Mouse (Mus musculus): ENCODE measurements around the gene Gm10490. TPM values are rescaled to one million over a fixed set of nuclear protein-coding genes. Genes with fewer than 3 reads are reported as not detected.

Gm10490 gene
- polyA plus RNA-seq, 2 experiments: not detected

DNA sequence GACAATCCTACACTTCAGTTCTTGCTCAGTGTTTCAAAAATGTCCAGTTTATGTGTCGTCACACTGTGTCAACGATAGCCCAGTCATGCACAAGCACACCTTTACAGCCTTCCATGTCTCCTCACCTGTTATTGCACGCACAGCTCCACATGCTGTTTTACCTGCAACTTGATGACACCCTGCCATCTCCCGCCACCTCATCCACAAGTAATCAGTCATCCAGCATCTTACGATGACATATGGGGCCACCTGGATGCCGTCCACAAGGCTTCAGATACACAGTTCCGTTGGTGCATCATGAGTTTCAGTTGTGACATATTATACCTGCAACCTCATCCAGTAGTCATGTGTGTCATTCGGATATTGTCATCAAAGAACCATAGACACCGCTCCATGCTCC, 49.5 kb downstream of the Gm10490 start:
- no peak overlapping the region for H3K9ac ChIP-seq (ENCODE audit: low read depth, low read length, severe bottlenecking)
- H3K27ac ChIP-seq (replicated peaks; ENCODE audit: low read depth, low read length): no peak overlapping the region
- no peaks in the 10 kb centered on the region for H3K4me1 ChIP-seq (ENCODE audit: control insufficient read depth, insufficient read depth, low read length)
- DNase-seq (ENCODE audit: low spot score) (no peak), ATAC-seq (ENCODE audit: low FRiP score, low read depth) (no peak)
- H3K36me3 ChIP-seq (ENCODE audit: control insufficient read depth, insufficient read depth, low read length): no peaks in the 10 kb centered on the region
- H3K4me3 ChIP-seq (replicated peaks; ENCODE audit: low read length): no peak overlapping the region
- TF ChIP-seq POLR2A (IDR thresholded peaks at IDR 0.05; ENCODE audit: borderline replicate concordance, extremely low read depth, insufficient read depth, insufficient read length): no peak
- H3K9me3 ChIP-seq (ENCODE audit: control insufficient read depth, low read length): no peaks in the 10 kb centered on the region
- 91% methylated on average over 9 of the region's 9 CpGs for WGBS
- no peak overlapping the region for H3K4me2 ChIP-seq (replicated peaks; ENCODE audit: low read depth, low read length, severe bottlenecking)
- no peaks in the 10 kb centered on the region for H3K27me3 ChIP-seq (ENCODE audit: control insufficient read depth, insufficient read depth, low read length)

Other genes with a start within 250 kb of the Gm10490 start
- 196 and 259 TPM in 2 replicates for gene Plp2, start 238.2 kb upstream of the Gm10490 start, polyA plus RNA-seq (2012; rRNA removed)
- 190 and 201 TPM in 2 replicates for gene Plp2, start 238.2 kb upstream of the Gm10490 start, polyA plus RNA-seq (2014; fragmentation: Nextera tagmentation; extraction: Ambion mirVana)
- gene Magix, start 228.3 kb upstream of the Gm10490 start, polyA plus RNA-seq (2012; rRNA removed): 0.38 and 0.55 TPM in 2 replicates
- 0.73 and 0.87 TPM in 2 replicates for gene Magix, start 228.3 kb upstream of the Gm10490 start, polyA plus RNA-seq (2014; fragmentation: Nextera tagmentation; extraction: Ambion mirVana)
- gene Gpkow, start 212.4 kb upstream of the Gm10490 start, polyA plus RNA-seq (2012; rRNA removed): 20.5 and 28.9 TPM in 2 replicates
- 37.8 and 43.9 TPM in 2 replicates for gene Gpkow, start 212.4 kb upstream of the Gm10490 start, polyA plus RNA-seq (2014; fragmentation: Nextera tagmentation; extraction: Ambion mirVana)
- gene Wdr45, start 195.2 kb upstream of the Gm10490 start, polyA plus RNA-seq (2012; rRNA removed): 48.6 and 56.5 TPM in 2 replicates
- gene Wdr45, start 195.2 kb upstream of the Gm10490 start, polyA plus RNA-seq (2014; fragmentation: Nextera tagmentation; extraction: Ambion mirVana): 20.4 and 25.3 TPM in 2 replicates
- 0.50 and 0.85 TPM in 2 replicates for gene Gm45208, start 187.3 kb upstream of the Gm10490 start, polyA plus RNA-seq (2012; rRNA removed)
- 0.43 and 0.48 TPM in 2 replicates for gene Gm45208, start 187.3 kb upstream of the Gm10490 start, polyA plus RNA-seq (2014; fragmentation: Nextera tagmentation; extraction: Ambion mirVana)
- 83.7 and 91.1 TPM in 2 replicates for gene Praf2, start 181.1 kb upstream of the Gm10490 start, polyA plus RNA-seq (2012; rRNA removed)
- 89.4 and 92.0 TPM in 2 replicates for gene Praf2, start 181.1 kb upstream of the Gm10490 start, polyA plus RNA-seq (2014; fragmentation: Nextera tagmentation; extraction: Ambion mirVana)
- 25.7 and 38.6 TPM in 2 replicates for gene Ccdc120, start 158.6 kb upstream of the Gm10490 start, polyA plus RNA-seq (2012; rRNA removed)
- 14.9 and 16.0 TPM in 2 replicates for gene Ccdc120, start 158.6 kb upstream of the Gm10490 start, polyA plus RNA-seq (2014; fragmentation: Nextera tagmentation; extraction: Ambion mirVana)
- gene Tfe3, start 147.0 kb upstream of the Gm10490 start, polyA plus RNA-seq (2012; rRNA removed): 24.4 and 25.3 TPM in 2 replicates
- 22.1 and 22.2 TPM in 2 replicates for gene Tfe3, start 147.0 kb upstream of the Gm10490 start, polyA plus RNA-seq (2014; fragmentation: Nextera tagmentation; extraction: Ambion mirVana)
- gene Gripap1, start 119.8 kb upstream of the Gm10490 start, polyA plus RNA-seq (2012; rRNA removed): 60.2 and 63.0 TPM in 2 replicates
- gene Gripap1, start 119.8 kb upstream of the Gm10490 start, polyA plus RNA-seq (2014; fragmentation: Nextera tagmentation; extraction: Ambion mirVana): 31.9 and 32.9 TPM in 2 replicates
- 4.1 and 5.7 TPM in 2 replicates for gene Kcnd1, start 87.3 kb upstream of the Gm10490 start, polyA plus RNA-seq (2012; rRNA removed)
- 1.7 and 2.2 TPM in 2 replicates for gene Kcnd1, start 87.3 kb upstream of the Gm10490 start, polyA plus RNA-seq (2014; fragmentation: Nextera tagmentation; extraction: Ambion mirVana)
- gene Otud5, start 68.2 kb upstream of the Gm10490 start, polyA plus RNA-seq (2012; rRNA removed): 71.3 and 76.3 TPM in 2 replicates
- gene Otud5, start 68.2 kb upstream of the Gm10490 start, polyA plus RNA-seq (2014; fragmentation: Nextera tagmentation; extraction: Ambion mirVana): 38.3 and 38.7 TPM in 2 replicates
- gene Pim2, start 31.3 kb upstream of the Gm10490 start, polyA plus RNA-seq (2012; rRNA removed): 9.3 and 11.8 TPM in 2 replicates
- 4.2 and 4.6 TPM in 2 replicates for gene Pim2, start 31.3 kb upstream of the Gm10490 start, polyA plus RNA-seq (2014; fragmentation: Nextera tagmentation; extraction: Ambion mirVana)
- gene Slc35a2, start 25.5 kb upstream of the Gm10490 start, polyA plus RNA-seq (2012; rRNA removed): 74.0 and 119 TPM in 2 replicates
- gene Slc35a2, start 25.5 kb upstream of the Gm10490 start, polyA plus RNA-seq (2014; fragmentation: Nextera tagmentation; extraction: Ambion mirVana): 29.1 and 30.0 TPM in 2 replicates
- gene Pqbp1, start 10.3 kb upstream of the Gm10490 start, polyA plus RNA-seq (2012; rRNA removed): 106 and 138 TPM in 2 replicates
- 93.0 and 105 TPM in 2 replicates for gene Pqbp1, start 10.3 kb upstream of the Gm10490 start, polyA plus RNA-seq (2014; fragmentation: Nextera tagmentation; extraction: Ambion mirVana)
- 50.1 and 57.8 TPM in 2 replicates for gene Timm17b, start 10.2 kb upstream of the Gm10490 start, polyA plus RNA-seq (2012; rRNA removed)
- 187 and 196 TPM in 2 replicates for gene Timm17b, start 10.2 kb upstream of the Gm10490 start, polyA plus RNA-seq (2014; fragmentation: Nextera tagmentation; extraction: Ambion mirVana)
- gene Gm10491, start 1.7 kb upstream of the Gm10490 start, polyA plus RNA-seq (2012; rRNA removed): not detected in 2 replicates
- not detected in 2 replicates for gene Gm10491, start 1.7 kb upstream of the Gm10490 start, polyA plus RNA-seq (2014; fragmentation: Nextera tagmentation; extraction: Ambion mirVana)
- 0.93 and 0.95 TPM in 2 replicates for gene Pcsk1n, start 10.3 kb downstream of the Gm10490 start, polyA plus RNA-seq (2012; rRNA removed)
- gene Pcsk1n, start 10.3 kb downstream of the Gm10490 start, polyA plus RNA-seq (2014; fragmentation: Nextera tagmentation; extraction: Ambion mirVana): 0.67 and 1.3 TPM in 2 replicates
- 0.05 and 0.10 TPM in 2 replicates for gene Eras, start 19.1 kb downstream of the Gm10490 start, polyA plus RNA-seq (2012; rRNA removed)
- not detected in 2 replicates for gene Eras, start 19.1 kb downstream of the Gm10490 start, polyA plus RNA-seq (2014; fragmentation: Nextera tagmentation; extraction: Ambion mirVana)
- gene Hdac6, start 38.3 kb downstream of the Gm10490 start, polyA plus RNA-seq (2012; rRNA removed): 67.3 and 78.8 TPM in 2 replicates
- 28.1 and 32.3 TPM in 2 replicates for gene Hdac6, start 38.3 kb downstream of the Gm10490 start, polyA plus RNA-seq (2014; fragmentation: Nextera tagmentation; extraction: Ambion mirVana)
- gene Gata1, start 68.5 kb downstream of the Gm10490 start, polyA plus RNA-seq (2012; rRNA removed): 1.5 and 2.0 TPM in 2 replicates
- 1.3 and 1.6 TPM in 2 replicates for gene Gata1, start 68.5 kb downstream of the Gm10490 start, polyA plus RNA-seq (2014; fragmentation: Nextera tagmentation; extraction: Ambion mirVana)
- 0.10 TPM in 1 of 2 replicates, not detected in the other for gene Glod5, start 109.0 kb downstream of the Gm10490 start, polyA plus RNA-seq (2012; rRNA removed)
- not detected in 2 replicates for gene Glod5, start 109.0 kb downstream of the Gm10490 start, polyA plus RNA-seq (2014; fragmentation: Nextera tagmentation; extraction: Ambion mirVana)
- gene Suv39h1, start 165.2 kb downstream of the Gm10490 start, polyA plus RNA-seq (2012; rRNA removed): 65.3 and 67.4 TPM in 2 replicates
- 51.9 and 56.1 TPM in 2 replicates for gene Suv39h1, start 165.2 kb downstream of the Gm10490 start, polyA plus RNA-seq (2014; fragmentation: Nextera tagmentation; extraction: Ambion mirVana)
- 2.6 and 3.5 TPM in 2 replicates for gene Was, start 181.0 kb downstream of the Gm10490 start, polyA plus RNA-seq (2012; rRNA removed)
- gene Was, start 181.0 kb downstream of the Gm10490 start, polyA plus RNA-seq (2014; fragmentation: Nextera tagmentation; extraction: Ambion mirVana): 0.92 and 0.97 TPM in 2 replicates
- 90.6 and 127 TPM in 2 replicates for gene Wdr13, start 223.3 kb downstream of the Gm10490 start, polyA plus RNA-seq (2012; rRNA removed)
- 18.7 and 19.7 TPM in 2 replicates for gene Wdr13, start 223.3 kb downstream of the Gm10490 start, polyA plus RNA-seq (2014; fragmentation: Nextera tagmentation; extraction: Ambion mirVana)
- 355 and 465 TPM in 2 replicates for gene Rbm3, start 236.3 kb downstream of the Gm10490 start, polyA plus RNA-seq (2012; rRNA removed)
- 496 and 541 TPM in 2 replicates for gene Rbm3, start 236.3 kb downstream of the Gm10490 start, polyA plus RNA-seq (2014; fragmentation: Nextera tagmentation; extraction: Ambion mirVana)